Mouse (Mus musculus): Measurements from ENCODE around the gene Rfc5. TPM values are rescaled to one million over a fixed set of nuclear protein-coding genes. Genes with fewer than 3 reads are reported as not detected.
"Not testable (repeated sequence)": the region's sequence is repeated elsewhere in the genome, so short reads cannot be mapped to it uniquely, and the experiment has no call there.

Rfc5 gene
- total RNA-seq (2021), result 1 to 10 TPM; 2.8 to 4.3 TPM
- long read RNA-seq, experiment 1, transcript Rfc5-201 (11 exons, 2,796 nt), result major isoform, 7 of 8 reads
- long read RNA-seq, experiment 1, partial matches to known transcripts, result 0 of 8 reads
- long read RNA-seq, experiment 1, other reads (novel, unspliced or antisense), result 1 of 8 reads
- long read RNA-seq, experiment 2, partial matches to known transcripts, result 0 of 3 reads
- long read RNA-seq, experiment 2, other reads (novel, unspliced or antisense), result 0 of 3 reads

- DNase-seq, result peak; percentile 98
- intact Hi-C loops (cut with DNase I; ENCODE audit: low total_unique reads), result no loop called here
Measured at GRCm38 (mm10) chr5:117388877-117389276, at the start of gene Rfc5. TSS of gene Rfc5 (minus strand) at chr5:117389047.

- intact Hi-C loops (cut with DNase I; ENCODE audit: low total_unique reads); DNase-seq: not testable (repeated sequence)
Measured at GRCm38 (mm10) chr5:117433501-117433900, 44.7 kb upstream of the Rfc5 start.

DNA sequence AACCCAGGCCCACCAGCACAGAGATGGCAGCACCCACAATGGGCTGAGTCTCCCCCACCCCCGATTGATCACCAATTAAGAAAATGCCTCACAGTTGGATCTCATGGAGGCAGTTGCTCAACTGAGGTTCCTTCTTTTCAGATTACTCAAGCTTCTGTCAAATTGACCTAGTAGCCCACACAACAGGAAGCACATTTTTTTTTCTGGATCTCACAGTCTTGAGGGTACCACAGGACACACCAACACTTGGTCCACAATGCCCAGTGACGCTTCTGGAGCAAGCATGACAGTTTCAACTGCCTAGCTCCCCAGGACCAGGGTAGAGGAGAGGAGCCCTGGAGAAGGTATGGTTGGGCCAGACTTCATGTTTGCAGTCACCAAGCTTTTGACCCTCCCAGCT is 28.6 kb upstream of the Rfc5 start:
- intact Hi-C loops (cut with DNase I; ENCODE audit: low total_unique reads), result no loop called here
- no peak for DNase-seq

DNA sequence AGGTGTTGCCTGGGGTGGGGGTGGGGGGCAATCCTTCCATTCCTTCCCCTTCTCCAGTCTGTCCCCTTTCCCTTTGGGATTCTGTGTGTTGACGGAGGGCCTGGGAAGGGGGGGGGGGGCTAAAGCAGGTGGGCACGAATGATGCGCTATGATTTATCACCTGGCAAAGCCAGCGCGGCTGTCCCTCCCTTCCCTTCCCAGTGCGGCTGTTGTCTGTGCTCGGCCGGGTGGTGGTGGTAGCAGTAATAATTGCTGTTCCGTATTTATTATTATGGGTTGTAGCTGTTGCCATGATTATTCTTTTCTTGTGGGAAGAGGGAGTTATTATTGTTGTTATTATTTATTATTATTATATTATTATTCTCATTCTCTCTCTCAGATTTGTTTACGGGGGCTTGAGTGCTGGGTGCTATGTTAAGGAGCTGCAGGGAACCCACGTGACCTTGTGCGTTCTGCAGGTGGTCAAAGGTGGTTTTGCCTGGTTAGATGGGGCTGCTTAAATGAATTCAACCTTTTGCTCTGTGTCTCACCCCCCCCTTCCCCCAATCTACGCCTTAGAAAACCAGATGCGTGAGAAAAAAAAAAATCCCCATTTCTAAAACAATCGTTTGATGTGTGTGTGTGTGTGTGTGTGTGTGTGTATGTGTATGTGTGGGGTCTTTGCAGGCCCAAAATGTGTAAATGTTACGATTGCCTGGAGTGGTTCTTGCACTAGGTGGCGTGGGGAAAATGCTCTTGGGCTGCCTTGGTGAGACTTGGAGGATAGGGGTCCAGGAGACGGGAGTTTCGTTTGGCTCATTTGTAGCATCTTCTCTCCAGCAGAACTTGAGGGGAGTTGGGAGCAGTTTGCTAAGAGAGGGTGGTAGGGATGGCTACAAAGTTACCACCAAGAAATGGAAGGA is 26.4 kb upstream of the Rfc5 start:
- no peak for DNase-seq

GRCm38 (mm10) chr5:117414611-117415010 is 25.8 kb upstream of the Rfc5 start:
- intact Hi-C loops (cut with DNase I; ENCODE audit: low total_unique reads), result no loop called here

More for the DNA sequence above, 26.4 kb upstream of the Rfc5 start:
- intact Hi-C loops (cut with DNase I; ENCODE audit: low total_unique reads), result no loop called here

GRCm38 (mm10) chr5:117413507-117414501 is 25.0 kb upstream of the Rfc5 start, which contains the start of gene Ksr2:
TSS of gene Ksr2 (plus strand) at chr5:117414000.
- peak; percentile 5 for DNase-seq

More at GRCm38 (mm10) chr5:117414611-117415010, 25.8 kb upstream of the Rfc5 start:
- no peak for DNase-seq

DNA sequence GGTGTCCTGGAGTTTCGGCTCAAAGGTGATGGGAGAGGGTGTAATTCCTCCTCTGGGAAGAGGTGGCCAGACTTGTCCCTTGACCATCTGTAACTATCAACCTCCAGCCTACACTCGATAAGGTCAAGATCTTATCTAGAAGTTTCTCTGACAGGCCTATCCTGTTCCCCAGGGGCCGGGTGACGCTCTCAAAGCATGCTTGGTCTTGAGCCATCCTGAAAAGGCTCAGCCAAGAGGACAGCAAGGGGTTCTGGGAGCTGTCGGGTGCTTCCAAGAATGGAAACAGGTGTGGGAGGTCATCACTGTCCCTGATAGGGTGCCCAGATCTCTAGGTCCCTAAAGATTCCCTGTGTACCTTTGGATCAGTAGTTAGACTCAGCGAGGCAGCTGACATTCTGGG is 20.5 kb upstream of the Rfc5 start:
- DNase-seq, result no peak
- intact Hi-C loops (cut with DNase I; ENCODE audit: low total_unique reads), result no loop called here

More at GRCm38 (mm10) chr5:117413507-117414501, 25.0 kb upstream of the Rfc5 start, which contains the start of gene Ksr2:
- intact Hi-C loops (cut with DNase I; ENCODE audit: low total_unique reads), result no loop called here

- intact Hi-C loops (cut with DNase I; ENCODE audit: low total_unique reads), result no loop called here
- DNase-seq, result no peak
Measured at GRCm38 (mm10) chr5:117408216-117408615, 19.4 kb upstream of the Rfc5 start.

DNA sequence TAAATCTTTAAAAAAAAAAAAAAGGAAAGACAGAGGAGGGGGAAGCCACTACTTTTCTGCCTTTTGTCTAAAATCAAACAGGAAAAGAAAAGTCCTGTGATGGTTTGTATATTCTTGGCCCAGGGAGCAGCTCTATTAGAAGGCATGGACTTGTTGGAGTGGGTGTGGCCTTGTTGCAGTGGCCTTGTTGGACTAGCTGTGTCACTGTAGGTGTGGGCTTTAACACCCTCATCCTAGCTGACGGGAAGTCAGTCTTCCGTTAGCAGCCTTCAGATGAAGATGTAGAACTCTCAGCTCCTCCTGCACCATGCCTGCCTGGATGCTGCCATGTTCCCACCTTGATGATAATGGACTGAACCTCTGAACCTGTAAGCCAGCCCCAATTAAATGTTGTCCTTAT is 15.8 kb upstream of the Rfc5 start:
- intact Hi-C loops (cut with DNase I; ENCODE audit: low total_unique reads); DNase-seq: not testable (repeated sequence)

GRCm38 (mm10) chr5:117403609-117404008 is 14.8 kb upstream of the Rfc5 start:
- DNase-seq, result no peak
- intact Hi-C loops (cut with DNase I; ENCODE audit: low total_unique reads), result no loop called here

GRCm38 (mm10) chr5:117399281-117399680 is 10.4 kb upstream of the Rfc5 start:
- no peak for DNase-seq
- intact Hi-C loops (cut with DNase I; ENCODE audit: low total_unique reads), result no loop called here

DNA sequence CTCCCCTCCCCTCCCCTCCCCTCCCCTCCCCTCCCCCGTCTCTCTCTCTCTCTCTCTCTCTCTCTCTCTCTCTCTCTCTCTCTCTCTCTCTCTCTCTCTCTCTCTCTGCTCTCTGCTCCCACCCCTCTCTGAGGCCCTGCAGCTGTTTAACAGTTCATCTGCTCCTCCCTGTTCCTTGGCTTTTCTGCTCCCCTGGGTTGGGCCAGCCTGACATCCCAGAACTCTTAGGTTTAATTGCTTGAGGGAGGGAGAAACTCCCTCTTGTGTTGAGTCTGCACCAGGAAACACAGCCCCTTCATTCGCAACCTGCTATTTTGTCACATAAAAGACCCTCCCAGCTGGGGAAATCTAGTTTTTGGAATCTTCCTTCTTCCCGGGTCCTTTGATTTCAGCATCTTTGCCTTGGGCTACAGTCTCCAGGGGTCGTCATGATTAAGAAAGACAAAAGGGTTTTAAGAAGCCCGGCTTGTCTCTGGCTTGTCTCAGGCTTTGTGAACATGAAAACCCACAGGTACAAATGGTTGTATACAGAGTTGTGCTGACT is 9.2 kb upstream of the Rfc5 start:
- intact Hi-C loops (cut with DNase I; ENCODE audit: low total_unique reads), result no loop called here
- peak; percentile 34 for DNase-seq

DNA sequence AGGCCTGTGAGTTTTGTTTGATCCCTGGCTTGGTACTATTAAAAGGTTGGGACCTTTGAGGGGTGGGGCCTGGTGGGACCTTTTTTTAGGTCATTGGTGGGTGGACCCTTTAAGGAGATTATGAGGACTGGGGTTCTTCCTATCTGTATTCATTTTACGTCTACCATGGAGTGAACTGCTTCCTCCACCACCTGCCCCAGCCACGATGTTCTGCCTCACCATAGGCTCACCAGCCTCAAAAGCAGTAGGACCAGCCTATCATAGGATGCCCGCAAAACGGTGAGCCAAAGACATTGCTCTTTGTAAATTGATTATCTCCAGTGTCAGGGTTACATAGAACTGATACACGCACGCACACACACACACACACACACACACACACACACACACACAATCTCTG is 8.5 kb upstream of the Rfc5 start:
- intact Hi-C loops (cut with DNase I; ENCODE audit: low total_unique reads), result no loop called here
- no peak for DNase-seq

DNA sequence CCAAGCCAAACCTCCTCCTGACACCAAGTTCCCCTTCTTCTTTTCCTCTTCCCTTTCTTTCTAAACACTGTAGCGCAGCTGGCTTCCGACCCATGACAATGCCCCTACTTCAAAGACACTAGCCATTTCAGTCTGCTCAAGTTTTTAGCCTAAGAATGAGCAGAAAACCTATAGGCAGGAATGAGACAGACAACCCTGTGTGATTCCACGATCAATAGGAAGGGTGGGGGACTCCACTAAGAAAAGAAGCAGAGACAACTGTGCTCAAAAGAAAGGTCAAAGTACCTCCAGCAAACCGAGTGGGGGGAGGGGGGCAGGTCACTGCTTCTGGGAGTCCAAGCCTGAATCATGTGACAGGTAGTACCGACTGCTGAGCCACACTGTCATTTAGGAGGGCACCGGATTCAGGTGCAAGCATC is 7.8 kb upstream of the Rfc5 start:
- DNase-seq, result no peak
- intact Hi-C loops (cut with DNase I; ENCODE audit: low total_unique reads), result no loop called here

- no peak for DNase-seq
- intact Hi-C loops (cut with DNase I; ENCODE audit: low total_unique reads), result no loop called here
Measured at GRCm38 (mm10) chr5:117395834-117396233, 7.0 kb upstream of the Rfc5 start.

DNA sequence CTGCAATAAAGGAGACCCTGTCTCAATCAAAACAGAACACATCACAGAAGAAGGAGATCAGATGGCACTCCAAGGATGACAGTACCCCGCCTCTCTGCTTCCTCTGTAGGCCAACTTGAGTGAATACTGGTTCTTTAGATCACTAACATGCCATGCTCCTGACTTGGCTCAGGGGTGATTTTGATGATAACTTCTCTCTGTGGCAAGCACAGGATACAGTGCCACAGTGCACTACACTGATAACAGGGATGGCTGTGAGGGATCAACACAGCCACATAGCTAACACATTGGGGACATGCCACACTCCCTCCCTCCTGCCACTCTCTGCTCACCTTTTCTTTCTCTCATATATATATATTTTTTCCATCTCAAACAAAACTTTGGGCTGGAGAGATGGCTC is 2.0 kb upstream of the Rfc5 start:
- no peak for DNase-seq
- intact Hi-C loops (cut with DNase I; ENCODE audit: low total_unique reads), result no loop called here

- intact Hi-C loops (cut with DNase I; ENCODE audit: low total_unique reads), result no loop called here
- peak; percentile 49 for DNase-seq
Measured at GRCm38 (mm10) chr5:117388296-117388751, 523 bp downstream of the Rfc5 start.

- no peak for DNase-seq
- intact Hi-C loops (cut with DNase I; ENCODE audit: low total_unique reads), result no loop called here
Measured at GRCm38 (mm10) chr5:117383198-117383597, 5.6 kb downstream of the Rfc5 start.

DNA sequence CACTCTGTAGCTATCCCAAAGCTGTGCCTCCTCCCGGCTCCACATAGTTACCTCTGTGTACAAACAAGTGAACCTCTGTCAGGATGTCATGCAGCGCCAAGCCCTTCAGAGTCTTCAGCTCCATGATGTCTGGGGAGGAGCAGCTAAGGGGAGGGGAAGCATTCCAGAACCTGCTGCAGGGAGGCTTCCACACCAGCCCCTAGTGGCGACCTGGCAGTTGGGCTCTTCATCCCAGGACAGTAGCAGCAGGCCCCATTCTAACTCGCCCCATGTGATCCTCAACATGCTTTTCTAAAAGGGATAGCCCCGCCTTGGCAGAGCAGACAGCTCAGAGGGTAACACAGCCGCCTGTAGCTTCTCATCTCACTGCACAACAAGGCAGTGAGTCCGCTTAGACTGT is 7.1 kb downstream of the Rfc5 start:
- no peak for DNase-seq
- intact Hi-C loops (cut with DNase I; ENCODE audit: low total_unique reads), result no loop called here

Data from gastrocnemius, postnatal 14 days (tissue).